Mouse (Mus musculus) bone marrow, adult 2 months (tissue): ENCODE measurements around the gene Clcnka.

ENCODE experiments used
- CTCF ChIP-seq: fragments of 200-500 bp; IDR thresholded peaks from 2 replicates; pipeline ENCODE4 v1.5.1; 2011; ENCODE audit warnings: low read length, control low read depth; ENCODE audit not compliant: control insufficient read depth, insufficient read depth
- POLR2A ChIP-seq: fragments of 200-500 bp; IDR thresholded peaks from 2 replicates; pipeline ENCODE4 v1.6.1; 2011; ENCODE audit warnings: low read depth, mild to moderate bottlenecking, control low read depth, low read length, borderline replicate concordance; ENCODE audit not compliant: control insufficient read depth

GRCm38 (mm10) chr4:141411430-141411992 is 13.0 kb upstream of the Clcnka start:
- TF ChIP-seq POLR2A, result 0 out of 2 replicates have a peak, but pooled peaks have one; percentile 26
- peak; percentile 42; the same call in 1 of the 2 replicates for TF ChIP-seq CTCF
